Mouse (Mus musculus): ENCODE data around the gene Ildr1. TPM values are rescaled to one million over a fixed set of nuclear protein-coding genes. Genes with fewer than 3 reads are reported as not detected.

Ildr1 gene
- total and polyA plus RNA-seq, 2 experiments from 2014 or later: 4.4 TPM; not detected in 1

- 82% methylated on average over 5 of the region's 5 CpGs for WGBS
- Histone ChIP-seq H3K4me1 (ENCODE audit: control insufficient read depth, insufficient read depth) (no peaks in the 10 kb centered on the region), H3K36me3 (replicated peaks; ENCODE audit: control insufficient read depth, insufficient read depth, low read length) (no peaks in the 10 kb centered on the region), H3K4me2 (ENCODE audit: low read depth, low read length) (no peak overlapping the region), H3K9me3 (replicated peaks; ENCODE audit: control insufficient read depth, low read length) (no peaks in the 10 kb centered on the region), H3K27me3 (ENCODE audit: control insufficient read depth, insufficient read depth, low read length) (no peaks in the 10 kb centered on the region), H3K9ac (replicated peaks; ENCODE audit: low read depth, low read length) (no peak overlapping the region), H3K27ac (ENCODE audit: low read depth) (no peak overlapping the region), H3K4me3 (ENCODE audit: low read depth, low read length) (no peak overlapping the region)
- TF ChIP-seq EP300 (IDR thresholded peaks at IDR 0.05; ENCODE audit: low read depth): no peak
- TF ChIP-seq CTCF (IDR thresholded peaks at IDR 0.05; ENCODE audit: low read depth): no peak
- DNase-seq (ENCODE audit: low spot score) (no peak), ATAC-seq (ENCODE audit: insufficient read depth, low read depth) (no peak)
These were observed 79.2 kb downstream of the Ildr1 start for GRCm38 (mm10) chr16:36772996-36773395.

GRCm38 (mm10) chr16:36775658-36776057 lies 81.9 kb downstream of the Ildr1 start:
- no peaks in the 10 kb centered on the region for H3K27me3 ChIP-seq (ENCODE audit: control insufficient read depth, insufficient read depth, low read length)
- no peak overlapping the region for H3K4me3 ChIP-seq (ENCODE audit: low read depth, low read length)
- no peak overlapping the region for H3K9ac ChIP-seq (replicated peaks; ENCODE audit: low read depth, low read length)
- DNase-seq (ENCODE audit: low spot score) (no peak), ATAC-seq (ENCODE audit: insufficient read depth, low read depth) (no peak)
- no peak overlapping the region for H3K27ac ChIP-seq (ENCODE audit: low read depth)
- no peaks in the 10 kb centered on the region for H3K4me1 ChIP-seq (ENCODE audit: control insufficient read depth, insufficient read depth)
- TF ChIP-seq CTCF (IDR thresholded peaks at IDR 0.05; ENCODE audit: low read depth): no peak
- no peak for TF ChIP-seq EP300 (IDR thresholded peaks at IDR 0.05; ENCODE audit: low read depth)
- H3K4me2 ChIP-seq (ENCODE audit: low read depth, low read length): no peak overlapping the region
- H3K36me3 ChIP-seq (replicated peaks; ENCODE audit: control insufficient read depth, insufficient read depth, low read length): no peaks in the 10 kb centered on the region
- WGBS: 73% methylated on average over 6 of the region's 6 CpGs
- no peaks in the 10 kb centered on the region for H3K9me3 ChIP-seq (replicated peaks; ENCODE audit: control insufficient read depth, low read length)

Other genes starting within 250 kb of the Ildr1 start
- gene Stfa3, start 238.6 kb upstream of the Ildr1 start, total RNA-seq (2014; rRNA removed; ENCODE audit: low replicate concordance): not detected in 2 replicates
- 0.78 and 1.4 TPM in 2 replicates for gene Stfa3, start 238.6 kb upstream of the Ildr1 start, polyA plus RNA-seq (2015; fragmentation: Nextera tagmentation; extraction: Ambion mirVana)
- 0.31 TPM in 1 of 2 replicates, not detected in the other for gene Casr, start 131.8 kb upstream of the Ildr1 start, total RNA-seq (2014; rRNA removed; ENCODE audit: low replicate concordance)
- not detected in 2 replicates for gene Casr, start 131.8 kb upstream of the Ildr1 start, polyA plus RNA-seq (2015; fragmentation: Nextera tagmentation; extraction: Ambion mirVana)
- gene Cd86, start 27.9 kb upstream of the Ildr1 start, total RNA-seq (2014; rRNA removed; ENCODE audit: low replicate concordance): 0.19 TPM in 2 replicates
- gene Cd86, start 27.9 kb upstream of the Ildr1 start, polyA plus RNA-seq (2015; fragmentation: Nextera tagmentation; extraction: Ambion mirVana): 0.70 and 0.77 TPM in 2 replicates
- 1.5 and 2.1 TPM in 2 replicates for gene Slc15a2, start 91.0 kb downstream of the Ildr1 start, total RNA-seq (2014; rRNA removed; ENCODE audit: low replicate concordance)
- 0.71 and 2.0 TPM in 2 replicates for gene Slc15a2, start 91.0 kb downstream of the Ildr1 start, polyA plus RNA-seq (2015; fragmentation: Nextera tagmentation; extraction: Ambion mirVana)
- 4.1 and 7.9 TPM in 2 replicates for gene Iqcb1, start 134.4 kb downstream of the Ildr1 start, total RNA-seq (2014; rRNA removed; ENCODE audit: low replicate concordance)
- 14.9 TPM in 2 replicates for gene Iqcb1, start 134.4 kb downstream of the Ildr1 start, polyA plus RNA-seq (2015; fragmentation: Nextera tagmentation; extraction: Ambion mirVana)
- gene Eaf2, start 181.0 kb downstream of the Ildr1 start, total RNA-seq (2014; rRNA removed; ENCODE audit: low replicate concordance): not detected in 2 replicates
- 0.34 and 0.40 TPM in 2 replicates for gene Eaf2, start 181.0 kb downstream of the Ildr1 start, polyA plus RNA-seq (2015; fragmentation: Nextera tagmentation; extraction: Ambion mirVana)
- gene Golgb1, start 181.2 kb downstream of the Ildr1 start, total RNA-seq (2014; rRNA removed; ENCODE audit: low replicate concordance): 22.5 and 34.2 TPM in 2 replicates
- gene Golgb1, start 181.2 kb downstream of the Ildr1 start, polyA plus RNA-seq (2015; fragmentation: Nextera tagmentation; extraction: Ambion mirVana): 47.3 and 55.5 TPM in 2 replicates
- 2.3 and 3.9 TPM in 2 replicates for gene Hcls1, start 241.0 kb downstream of the Ildr1 start, total RNA-seq (2014; rRNA removed; ENCODE audit: low replicate concordance)
- gene Hcls1, start 241.0 kb downstream of the Ildr1 start, polyA plus RNA-seq (2015; fragmentation: Nextera tagmentation; extraction: Ambion mirVana): 4.3 and 4.7 TPM in 2 replicates